Mouse (Mus musculus) layer of hippocampus, postnatal 10 days (tissue): ENCODE results near the gene 4921501E09Rik. TPM values are rescaled to one million over a fixed set of nuclear protein-coding genes. Genes with fewer than 3 reads are reported as not detected.
"Not testable (repeated sequence)": the region's sequence is repeated elsewhere in the genome, so short reads cannot be mapped to it uniquely, and the experiment has no call there.

ENCODE experiments used
- DNase-seq, 2 experiments: peaks; one replicate each; pipeline ENCODE4 v3.0.0; 2021; ENCODE audit warnings: low spot score in 2 of 2
- long read RNA-seq: library from polyadenylated mRNA; stranded (forward); transcript quantifications from one replicate; pipeline ENCODE4 v2.0.0, GENCODE M21; 2023
- total RNA-seq, 2 experiments: library from RNA; stranded (reverse); gene quantifications; 2 replicates each; pipeline ENCODE4 v1.2.3; 2021

4921501E09Rik gene
- not detected for total RNA-seq
- long read RNA-seq = 0 reads

GRCm38 (mm10) chr17:33067958-33068357, at the start of gene 4921501E09Rik:
Gene 4921501E09Rik, minus strand, starts transcription at chr17:33068058.
- no peak for DNase-seq

- DNase-seq = no peak
These were observed 29.5 kb upstream of the 4921501E09Rik start for GRCm38 (mm10) chr17:33097396-33097795.

- DNase-seq = peak; percentile 77 to 82
These were observed 24.7 kb upstream of the 4921501E09Rik start for GRCm38 (mm10) chr17:33092391-33093193.

- no peak for DNase-seq
These were observed 23.8 kb upstream of the 4921501E09Rik start for GRCm38 (mm10) chr17:33091630-33092029.

GRCm38 (mm10) chr17:33089220-33089949, 21.5 kb upstream of the 4921501E09Rik start, which contains the start of gene Zfp563:
Gene Zfp563, plus strand, starts transcription at chr17:33089310.
- DNase-seq = peak; percentile 94

GRCm38 (mm10) chr17:33063001-33063400, 4.9 kb downstream of the 4921501E09Rik start:
- no peak for DNase-seq

GRCm38 (mm10) chr17:33058791-33059190, 9.1 kb downstream of the 4921501E09Rik start:
- no peak for DNase-seq

GRCm38 (mm10) chr17:33032900-33033891, 34.7 kb downstream of the 4921501E09Rik start, which contains the start of gene Zfp763:
Gene Zfp763, minus strand, starts transcription at chr17:33033402.
- peak; percentile 78 to 81 for DNase-seq

GRCm38 (mm10) chr17:33032376-33032775, 35.5 kb downstream of the 4921501E09Rik start:
- no peak for DNase-seq

- DNase-seq = not testable (repeated sequence)
These were observed 47.4 kb downstream of the 4921501E09Rik start for GRCm38 (mm10) chr17:33020434-33020833.

Other genes with a start within 250 kb of the 4921501E09Rik start
- gene Zfp799, start 237.8 kb downstream of the 4921501E09Rik start, total RNA-seq = 10 to 100 TPM; 23.7 to 27.0 TPM
- gene Zfp870, start 176.4 kb downstream of the 4921501E09Rik start, total RNA-seq = 10 to 100 TPM in 1 of 2 experiments, 1 to 10 TPM in 1; 9.7 to 10.4 TPM
- gene Cyp4f14, start 150.7 kb downstream of the 4921501E09Rik start, total RNA-seq = 1 to 10 TPM; 2.7 to 4.3 TPM
- gene Cyp4f13, start 120.7 kb downstream of the 4921501E09Rik start, total RNA-seq = 10 to 100 TPM; 16.4 to 19.2 TPM
- 1 to 10 TPM; 5.3 to 5.4 TPM for gene Zfp472, start 102.2 kb downstream of the 4921501E09Rik start, total RNA-seq
- gene Zfp952, start 74.9 kb downstream of the 4921501E09Rik start, total RNA-seq = 10 to 100 TPM; 15.9 to 16.5 TPM
- 10 to 100 TPM; 17.9 to 22.3 TPM for gene Zfp763, start 34.7 kb downstream of the 4921501E09Rik start, total RNA-seq
- 10 to 100 TPM; 20.6 to 21.5 TPM for gene Zfp563, start 21.3 kb upstream of the 4921501E09Rik start, total RNA-seq
- gene Morc2b, start 71.6 kb upstream of the 4921501E09Rik start, total RNA-seq = 1 to 10 TPM; 1.0 to 1.2 TPM
- gene Olfr55, start 100.4 kb upstream of the 4921501E09Rik start, total RNA-seq = not detected
- not detected for gene Olfr239, start 123.2 kb upstream of the 4921501E09Rik start, total RNA-seq
- gene Olfr1564, start 153.6 kb upstream of the 4921501E09Rik start, total RNA-seq = under 1 TPM; 0.42 to 0.59 TPM
- 10 to 100 TPM; 13.9 to 15.0 TPM for gene Zfp955a, start 187.1 kb upstream of the 4921501E09Rik start, total RNA-seq
- gene Olfr63, start 196.6 kb upstream of the 4921501E09Rik start, total RNA-seq = not detected
- gene Zfp955b, start 221.5 kb upstream of the 4921501E09Rik start, total RNA-seq = 10 to 100 TPM; 21.5 to 26.8 TPM